Comparison of ENCODE assay signal across 9 mouse cellular contexts in the genomic region with DNA sequence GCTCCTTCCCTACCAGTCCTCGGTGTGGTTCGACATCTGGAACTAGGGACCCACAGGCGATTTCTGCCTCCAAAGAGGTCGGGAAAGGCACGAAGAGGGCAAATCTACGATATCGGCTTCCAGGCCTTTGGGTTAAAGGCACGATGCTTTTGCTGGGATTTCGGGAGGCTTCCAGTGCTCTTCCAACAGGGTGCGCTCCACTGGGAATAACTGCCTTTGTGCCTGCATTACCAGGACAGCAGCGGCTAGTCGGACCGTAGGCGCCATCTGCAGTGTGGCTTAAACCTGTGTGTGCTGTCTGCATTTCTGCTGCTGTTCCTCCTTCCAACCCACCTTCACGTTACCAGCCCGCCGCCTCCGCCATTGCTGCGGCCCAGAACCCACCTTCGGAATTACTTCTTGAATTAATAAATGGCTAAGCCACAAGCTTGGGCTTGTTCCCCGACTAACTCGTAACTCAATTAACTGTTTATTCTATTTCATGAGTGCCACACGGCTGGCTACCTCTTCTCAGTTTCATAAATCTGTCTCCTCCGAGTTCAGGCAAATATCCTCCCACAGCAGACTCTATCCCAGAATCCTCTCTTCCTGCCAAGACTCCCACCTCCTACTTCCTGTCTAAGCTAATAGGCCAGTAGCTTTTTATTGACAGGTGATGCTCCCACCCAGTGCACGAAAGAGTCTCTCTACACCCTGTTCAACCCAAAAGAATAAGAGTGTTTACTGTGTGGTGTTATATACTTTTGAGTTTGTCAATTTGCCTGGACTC. TPM values are rescaled to one million over a fixed set of nuclear protein-coding genes. Genes with fewer than 3 reads are reported as not detected.
DNase-seq lines count a peak whose midpoint lies in the region; ATAC-seq and TF ChIP-seq lines count a peak whose summit lies in the region.
"Had no signal": no experiment of that assay in that cellular context is flagged by ENCODE, and none has a peak within 500 bp of the region (broad histone marks: within the 10 kb centered on the region; RNA-seq: fewer than 3 reads in every experiment).

No protein-coding gene starts in this region.

- H3K4me1 ChIP-seq in heart, embryonic 11.5 days (ENCODE audit: control insufficient read depth, insufficient read depth, low read length), result no peaks in the 10 kb centered on the region
- no peaks in the 10 kb centered on the region for H3K4me1 ChIP-seq in forebrain, embryonic 15.5 days

- peak overlapping the region; percentile 6 for H3K4me2 ChIP-seq in heart, embryonic 11.5 days
- no peak overlapping the region for H3K4me2 ChIP-seq in forebrain, embryonic 15.5 days (replicated peaks)

- TF ChIP-seq CTCF in left cerebral cortex, adult 2 months (IDR thresholded peaks at IDR 0.05), result no peak; the same call in 1 of the 2 replicates

- H3K36me3 ChIP-seq in heart, embryonic 11.5 days (ENCODE audit: control insufficient read depth, insufficient read depth, low read length), result no peaks in the 10 kb centered on the region
- H3K36me3 ChIP-seq in macrophage (ENCODE audit: inconsistent target), result no peaks in the 10 kb centered on the region
- H3K36me3 ChIP-seq in forebrain, embryonic 15.5 days, result no peaks in the 10 kb centered on the region

- H3K9ac ChIP-seq in heart, embryonic 11.5 days (ENCODE audit: low read depth, low read length), result no peak overlapping the region
- H3K9ac ChIP-seq in forebrain, embryonic 15.5 days (replicated peaks), result no peak overlapping the region

- intact Hi-C loops in left cerebral cortex, adult 2 months (cut with DNase I), result no loop called here

- no peaks in the 10 kb centered on the region for H3K27me3 ChIP-seq in heart, embryonic 11.5 days (ENCODE audit: control insufficient read depth, insufficient read depth, low read length)
- H3K27me3 ChIP-seq in forebrain, embryonic 15.5 days, result no peaks in the 10 kb centered on the region

- no peaks in the 10 kb centered on the region for H3K79me2 ChIP-seq in macrophage (ENCODE audit: inconsistent target)

- DNase-seq in left cerebral cortex, adult 2 months (ENCODE audit: extremely low spot score in 1 of 2, low spot score in 2 of 2), result no peak
- no peak for DNase-seq in left cerebral cortex, adult 9 months (ENCODE audit: low spot score in 2 of 2)
- peak; percentile 71 for DNase-seq in ZHBTc4 (ENCODE audit: low read depth, low spot score)
- no peak for DNase-seq in adrenal gland, postnatal 14 days
- DNase-seq: thymus, postnatal 14 days had no signal

- ATAC-seq in heart, embryonic 11.5 days (replicated peaks; ENCODE audit: insufficient number of reproducible peaks, low FRiP score, low TSS enrichment), result no peak
- no peak for ATAC-seq in forebrain, embryonic 15.5 days (replicated peaks)

- no peaks in the 10 kb centered on the region; the same call in 1 of the 2 replicates for H3K9me3 ChIP-seq in heart, embryonic 11.5 days (replicated peaks; ENCODE audit: control insufficient read depth, low read length)
- no peaks in the 10 kb centered on the region for H3K9me3 ChIP-seq in forebrain, embryonic 15.5 days

- H3K4me3 ChIP-seq in left cerebral cortex, adult 2 months, result peak overlapping the region; percentile 37
- H3K4me3 ChIP-seq in heart, embryonic 11.5 days (ENCODE audit: low read depth, low read length), result 0 out of 2 replicates have a peak overlapping the region, but pooled peaks have one; percentile 1
- H3K4me3 ChIP-seq in macrophage (ENCODE audit: inconsistent target), result peak overlapping the region; percentile 7; the same call in 1 of the 2 replicates
- no peak overlapping the region for H3K4me3 ChIP-seq in forebrain, embryonic 15.5 days

- WGBS in heart, embryonic 11.5 days (ENCODE audit: insufficient replicate concordance), result 55% methylated on average over 25 of the region's 25 CpGs
- WGBS in macrophage (ENCODE audit: missing documents), result 84% methylated on average over 25 of the region's 25 CpGs
- WGBS in forebrain, embryonic 15.5 days, result 66% methylated on average over 25 of the region's 25 CpGs

- peak overlapping the region; percentile 32; the same call in 1 of the 2 replicates for H3K27ac ChIP-seq in left cerebral cortex, adult 2 months
- H3K27ac ChIP-seq in heart, embryonic 11.5 days (ENCODE audit: low read depth, low read length), result no peak overlapping the region
- H3K27ac ChIP-seq in macrophage, result no peak overlapping the region
- no peak overlapping the region for H3K27ac ChIP-seq in forebrain, embryonic 15.5 days (replicated peaks)

RNA-seq across cellular contexts. Expression of a gene that starts 10.2 kb away (rescaled TPM):
- 10 to 100 TPM; 20.8 to 22.9 TPM for total RNA-seq in left cerebral cortex, adult 2 months (2021)
- 0.04 and 0.38 TPM in 2 replicates for polyA plus RNA-seq in heart, embryonic 11.5 days (2014; fragmentation: Nextera tagmentation; extraction: Ambion mirVana)
- total RNA-seq in macrophage (2018; cell fraction: chromatin; rRNA removed), result not detected
- total RNA-seq in macrophage (2018; cell fraction: cytosol; rRNA removed), result not detected
- not detected for total RNA-seq in macrophage (2018; cell fraction: nucleus; rRNA removed)
- polyA plus RNA-seq in macrophage (2018), result not detected in 3 replicates
- total RNA-seq in adrenal gland, postnatal 14 days (2021), result 0.56 and 0.98 TPM in 2 replicates
- 1.0 and 1.4 TPM in 2 replicates for polyA plus RNA-seq in forebrain, embryonic 15.5 days (2015; fragmentation: Nextera tagmentation; extraction: Ambion mirVana)
- polyA plus RNA-seq: gonadal fat pad, adult 2 months had no signal

RNA-seq across cellular contexts. Expression of a gene that starts 17.9 kb away (rescaled TPM):
- 1 to 10 TPM in 1 of 2 experiments, under 1 TPM in 1; 0.98 to 3.9 TPM for total RNA-seq in left cerebral cortex, adult 2 months (2021)
- 3.4 and 9.2 TPM in 2 replicates for polyA plus RNA-seq in heart, embryonic 11.5 days (2014; fragmentation: Nextera tagmentation; extraction: Ambion mirVana)
- total RNA-seq in macrophage (2018; cell fraction: chromatin; rRNA removed), result 100 to 1,000 TPM in 15 of 26 experiments, 10 to 100 TPM in 11; 32.8 to 268 (median 126) TPM
- total RNA-seq in macrophage (2018; cell fraction: cytosol; rRNA removed), result 100 to 1,000 TPM; 202 to 920 (median 428) TPM
- total RNA-seq in macrophage (2018; cell fraction: nucleus; rRNA removed), result 100 to 1,000 TPM in 18 of 26 experiments, 10 to 100 TPM in 8; 52.1 to 327 (median 189) TPM
- polyA plus RNA-seq in macrophage (2018), result 169 to 717 TPM (median 258 TPM) in 3 replicates
- total RNA-seq in adrenal gland, postnatal 14 days (2021), result 9.0 and 44.5 TPM in 2 replicates
- polyA plus RNA-seq in forebrain, embryonic 15.5 days (2015; fragmentation: Nextera tagmentation; extraction: Ambion mirVana), result 3.1 and 7.5 TPM in 2 replicates

RNA-seq across cellular contexts. Expression of a gene that starts 23.5 kb away (rescaled TPM):
- total RNA-seq in left cerebral cortex, adult 2 months (2021), result 1 to 10 TPM; 1.3 to 1.6 TPM
- polyA plus RNA-seq in heart, embryonic 11.5 days (2014; fragmentation: Nextera tagmentation; extraction: Ambion mirVana), result 36.3 and 37.0 TPM in 2 replicates
- 1 to 10 TPM in 11 of 26 experiments, under 1 TPM in 12, not detected in 3; 0.38 to 6.8 (median 0.99) TPM for total RNA-seq in macrophage (2018; cell fraction: chromatin; rRNA removed)
- total RNA-seq in macrophage (2018; cell fraction: cytosol; rRNA removed), result 1 to 10 TPM; 2.4 to 6.5 (median 4.2) TPM
- 1 to 10 TPM; 1.3 to 5.2 (median 2.9) TPM for total RNA-seq in macrophage (2018; cell fraction: nucleus; rRNA removed)
- 2.9 to 6.5 TPM (median 3.7 TPM) in 3 replicates for polyA plus RNA-seq in macrophage (2018)
- 53.4 and 69.2 TPM in 2 replicates for total RNA-seq in adrenal gland, postnatal 14 days (2021)
- polyA plus RNA-seq in forebrain, embryonic 15.5 days (2015; fragmentation: Nextera tagmentation; extraction: Ambion mirVana), result 4.2 and 4.9 TPM in 2 replicates

RNA-seq across cellular contexts. Expression of a gene that starts 42.1 kb away (rescaled TPM):
- total RNA-seq in left cerebral cortex, adult 2 months (2021), result 10 to 100 TPM; 10.0 to 10.3 TPM
- polyA plus RNA-seq in heart, embryonic 11.5 days (2014; fragmentation: Nextera tagmentation; extraction: Ambion mirVana), result 1.3 and 2.0 TPM in 2 replicates
- total RNA-seq in macrophage (2018; cell fraction: chromatin; rRNA removed), result 1,000 to 10,000 TPM in 7 of 26 experiments, 100 to 1,000 TPM in 19; 198 to 1,124 (median 784) TPM
- total RNA-seq in macrophage (2018; cell fraction: cytosol; rRNA removed), result 100 to 1,000 TPM; 130 to 274 (median 205) TPM
- total RNA-seq in macrophage (2018; cell fraction: nucleus; rRNA removed), result 100 to 1,000 TPM; 127 to 775 (median 373) TPM
- polyA plus RNA-seq in macrophage (2018), result 240 to 319 TPM (median 275 TPM) in 3 replicates
- 4.6 and 12.8 TPM in 2 replicates for total RNA-seq in adrenal gland, postnatal 14 days (2021)
- polyA plus RNA-seq in forebrain, embryonic 15.5 days (2015; fragmentation: Nextera tagmentation; extraction: Ambion mirVana), result 4.1 and 5.3 TPM in 2 replicates

RNA-seq across cellular contexts. Expression of a gene that starts 59.7 kb away (rescaled TPM):
- total RNA-seq in left cerebral cortex, adult 2 months (2021), result under 1 TPM in 1 of 2 experiments, not detected in 1; 0.07 TPM
- not detected in 2 replicates for polyA plus RNA-seq in heart, embryonic 11.5 days (2014; fragmentation: Nextera tagmentation; extraction: Ambion mirVana)
- total RNA-seq in macrophage (2018; cell fraction: chromatin; rRNA removed), result not detected
- under 1 TPM in 13 of 26 experiments, not detected in 13; 0.04 to 0.27 (median 0.07) TPM for total RNA-seq in macrophage (2018; cell fraction: cytosol; rRNA removed)
- under 1 TPM in 2 of 26 experiments, not detected in 24; 0.21 to 0.36 TPM for total RNA-seq in macrophage (2018; cell fraction: nucleus; rRNA removed)
- polyA plus RNA-seq in macrophage (2018), result 0.12 to 0.16 TPM in 2 of 3 replicates, not detected in the other
- total RNA-seq in adrenal gland, postnatal 14 days (2021), result 0.41 and 4.2 TPM in 2 replicates
- polyA plus RNA-seq in forebrain, embryonic 15.5 days (2015; fragmentation: Nextera tagmentation; extraction: Ambion mirVana), result not detected in 2 replicates

Comparison
In these comparisons a context has a peak if more than half of its experiments do, and no peak if none do; other contexts are left out.
1. RNA of a gene that starts 17.9 kb away (polyA plus RNA-seq): 169 to 717 TPM in macrophage; 3.4 to 9.2 TPM in heart, embryonic 11.5 days and 3.1 to 7.5 TPM in forebrain, embryonic 15.5 days; every median in the first group is over 10 times any median in the second.